Comparison of ENCODE assay signal across 9 mouse cellular contexts in the genomic region with DNA sequence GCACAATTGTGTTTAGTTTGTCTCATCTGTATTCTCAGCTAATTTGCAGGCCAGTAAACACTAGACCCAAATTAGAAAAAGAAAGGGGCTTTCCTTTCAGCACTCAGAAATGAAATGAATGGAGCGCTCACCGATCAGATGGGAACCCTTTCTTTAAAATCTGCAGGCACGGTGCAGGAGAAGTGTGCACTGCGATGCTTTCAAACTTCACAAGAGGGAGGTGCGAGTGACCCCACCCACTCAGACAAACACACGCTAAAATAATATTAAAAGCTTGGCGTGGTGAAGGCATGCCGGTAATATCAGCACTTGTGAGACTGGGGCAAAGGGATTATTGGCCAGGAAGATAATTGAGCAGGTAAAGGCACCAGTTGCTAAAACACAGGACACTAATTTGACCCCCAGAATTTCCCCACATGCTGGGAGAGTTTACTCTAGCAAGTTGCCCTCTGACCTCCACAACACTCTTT. TPM values are rescaled to one million over a fixed set of nuclear protein-coding genes. Genes with fewer than 3 reads are reported as not detected.
DNase-seq lines count a peak whose midpoint lies in the region; ATAC-seq lines count a peak whose summit lies in the region.
"Had no signal": no experiment of that assay in that cellular context is flagged by ENCODE, and none has a peak within 500 bp of the region (broad histone marks: within the 10 kb centered on the region; RNA-seq: fewer than 3 reads in every experiment).

No protein-coding gene starts in this region.

- no peak for ATAC-seq in megakaryocyte, adult 5-6 weeks (ENCODE audit: poor library complexity, severe bottlenecking)
- ATAC-seq in forebrain, embryonic 13.5 days, result no peak
- ATAC-seq in liver, embryonic 11.5 days (replicated peaks; ENCODE audit: low FRiP score), result no peak
- ATAC-seq in stomach, embryonic 15.5 days (ENCODE audit: insufficient read depth, low FRiP score, low read depth), result no peak

- 1% methylated on average over 8 of the region's 8 CpGs for WGBS in forebrain, embryonic 13.5 days
- WGBS in liver, embryonic 11.5 days, result 6% methylated on average over 8 of the region's 8 CpGs
- whole genome bisulfite sequencing in stomach, embryonic 15.5 days, result 6% methylated on average over 8 of the region's 8 CpGs

- peaks cover 59% of the 10 kb centered on the region for H3K4me1 ChIP-seq in megakaryocyte, embryonic 14.5 days
- peaks cover 25% of the 10 kb centered on the region for H3K4me1 ChIP-seq in forebrain, embryonic 13.5 days
- H3K4me1 ChIP-seq in liver, embryonic 11.5 days (replicated peaks; ENCODE audit: control insufficient read depth, insufficient read depth, low read length), result peaks cover 36% of the 10 kb centered on the region
- H3K4me1 ChIP-seq in stomach, embryonic 15.5 days, result peaks cover 5% of the 10 kb centered on the region; the same call in 1 of the 2 replicates

- intact Hi-C loops in left cerebral cortex, postnatal 25 days (cut with DNase I), result no loop called here

- no peaks in the 10 kb centered on the region for H3K9me3 ChIP-seq in megakaryocyte, embryonic 14.5 days
- H3K9me3 ChIP-seq in forebrain, embryonic 13.5 days (replicated peaks), result no peaks in the 10 kb centered on the region
- H3K9me3 ChIP-seq in liver, embryonic 11.5 days (ENCODE audit: control insufficient read depth, low read length), result no peaks in the 10 kb centered on the region
- H3K9me3 ChIP-seq in stomach, embryonic 15.5 days, result no peaks in the 10 kb centered on the region

- peaks cover 5% of the 10 kb centered on the region for H3K36me3 ChIP-seq in megakaryocyte, embryonic 14.5 days (replicated peaks; ENCODE audit: low read length)
- H3K36me3 ChIP-seq in forebrain, embryonic 13.5 days (ENCODE audit: poor library complexity, severe bottlenecking), result no peaks in the 10 kb centered on the region
- peaks cover 4% of the 10 kb centered on the region; the same call in 1 of the 2 replicates for H3K36me3 ChIP-seq in liver, embryonic 11.5 days (ENCODE audit: control insufficient read depth, insufficient read depth, low read length)
- no peaks in the 10 kb centered on the region for H3K36me3 ChIP-seq in stomach, embryonic 15.5 days

- H3K4me2 ChIP-seq in forebrain, embryonic 13.5 days, result peak overlapping the region; percentile 68; the same call in 1 of the 2 replicates
- H3K4me2 ChIP-seq in liver, embryonic 11.5 days, result peak overlapping the region; percentile 84
- peak overlapping the region; percentile 76 for H3K4me2 ChIP-seq in stomach, embryonic 15.5 days

- H3K4me3 ChIP-seq in megakaryocyte, embryonic 14.5 days (replicated peaks), result peak overlapping the region; percentile 99
- H3K4me3 ChIP-seq in forebrain, embryonic 13.5 days, result 0 out of 2 replicates have a peak overlapping the region, but pooled peaks have one; percentile 50
- peak overlapping the region; percentile 81 for H3K4me3 ChIP-seq in liver, embryonic 11.5 days (ENCODE audit: low read depth, low read length)
- peak overlapping the region; percentile 70 for H3K4me3 ChIP-seq in stomach, embryonic 15.5 days (replicated peaks)

- no peak overlapping the region for H3K9ac ChIP-seq in forebrain, embryonic 13.5 days
- peak overlapping the region; percentile 87 for H3K9ac ChIP-seq in liver, embryonic 11.5 days (ENCODE audit: low read depth, low read length)
- H3K9ac ChIP-seq in stomach, embryonic 15.5 days, result no peak overlapping the region

- no peak overlapping the region for H3K27ac ChIP-seq in forebrain, embryonic 13.5 days
- no peak overlapping the region; the same call in 1 of the 2 replicates for H3K27ac ChIP-seq in liver, embryonic 11.5 days (ENCODE audit: low read depth, low read length)
- no peak overlapping the region for H3K27ac ChIP-seq in stomach, embryonic 15.5 days

- DNase-seq in liver, embryonic 11.5 days (ENCODE audit: low spot score), result no peak
- DNase-seq in testis, postnatal 14 days (ENCODE audit: low spot score), result no peak
- DNase-seq in left cerebral cortex, postnatal 25 days (ENCODE audit: low spot score in 2 of 2), result no peak
- no peak for DNase-seq in ovary, postnatal 10 days (ENCODE audit: low spot score)
- DNase-seq: kidney, postnatal 10 days had no signal

- H3K27me3 ChIP-seq in megakaryocyte, embryonic 14.5 days (replicated peaks), result no peaks in the 10 kb centered on the region
- peaks cover 73% of the 10 kb centered on the region for H3K27me3 ChIP-seq in forebrain, embryonic 13.5 days
- H3K27me3 ChIP-seq in liver, embryonic 11.5 days (replicated peaks; ENCODE audit: control insufficient read depth, insufficient read depth, low read length), result 0 out of 2 replicates have a peak, but pooled peaks cover 3% of the 10 kb centered on the region
- H3K27me3 ChIP-seq in stomach, embryonic 15.5 days (replicated peaks), result peaks cover 18% of the 10 kb centered on the region

RNA-seq across cellular contexts. Expression of a gene that starts 1.0 kb away (rescaled TPM):
- 3.3 and 6.1 TPM in 2 replicates for polyA plus RNA-seq in megakaryocyte, embryonic 14.5 days (2012; ENCODE audit: insufficient read depth, low replicate concordance)
- 79.7 and 91.7 TPM in 2 replicates for total RNA-seq in megakaryocyte, adult 5-6 weeks (2015)
- 74.0 and 79.3 TPM in 2 replicates for total RNA-seq in megakaryocyte, adult 5-6 weeks (2017)
- 0.75 and 1.0 TPM in 2 replicates for polyA plus RNA-seq in forebrain, embryonic 13.5 days (2015; fragmentation: Nextera tagmentation; extraction: Ambion mirVana)
- 28.4 and 31.3 TPM in 2 replicates for polyA plus RNA-seq in liver, embryonic 11.5 days (2014; fragmentation: Nextera tagmentation; extraction: Ambion mirVana)
- 10.2 and 12.1 TPM in 2 replicates for polyA plus RNA-seq in stomach, embryonic 15.5 days (2015; fragmentation: Nextera tagmentation; extraction: Ambion mirVana)
- total RNA-seq in left cerebral cortex, postnatal 25 days (2021), result 1 to 10 TPM; 2.5 to 2.6 TPM

RNA-seq across cellular contexts. Expression of a gene that starts 25.9 kb away (rescaled TPM):
- not detected in 2 replicates for polyA plus RNA-seq in megakaryocyte, embryonic 14.5 days (2012; ENCODE audit: insufficient read depth, low replicate concordance)
- total RNA-seq in megakaryocyte, adult 5-6 weeks (2015), result 0.11 TPM in 1 of 2 replicates, not detected in the other
- 0.04 and 0.08 TPM in 2 replicates for total RNA-seq in megakaryocyte, adult 5-6 weeks (2017)
- 9.5 and 9.7 TPM in 2 replicates for polyA plus RNA-seq in forebrain, embryonic 13.5 days (2015; fragmentation: Nextera tagmentation; extraction: Ambion mirVana)
- 3.3 and 3.8 TPM in 2 replicates for polyA plus RNA-seq in liver, embryonic 11.5 days (2014; fragmentation: Nextera tagmentation; extraction: Ambion mirVana)
- 5.8 and 5.9 TPM in 2 replicates for polyA plus RNA-seq in stomach, embryonic 15.5 days (2015; fragmentation: Nextera tagmentation; extraction: Ambion mirVana)
- 10 to 100 TPM; 12.0 to 13.0 TPM for total RNA-seq in left cerebral cortex, postnatal 25 days (2021)

RNA-seq across cellular contexts. Expression of a gene that starts 56.3 kb away (rescaled TPM):
- 0.56 and 1.5 TPM in 2 replicates for polyA plus RNA-seq in megakaryocyte, embryonic 14.5 days (2012; ENCODE audit: insufficient read depth, low replicate concordance)
- total RNA-seq in megakaryocyte, adult 5-6 weeks (2015), result 2.5 and 2.6 TPM in 2 replicates
- total RNA-seq in megakaryocyte, adult 5-6 weeks (2017), result 1.1 and 1.8 TPM in 2 replicates
- polyA plus RNA-seq in forebrain, embryonic 13.5 days (2015; fragmentation: Nextera tagmentation; extraction: Ambion mirVana), result 8.2 and 8.7 TPM in 2 replicates
- 8.3 and 8.9 TPM in 2 replicates for polyA plus RNA-seq in liver, embryonic 11.5 days (2014; fragmentation: Nextera tagmentation; extraction: Ambion mirVana)
- polyA plus RNA-seq in stomach, embryonic 15.5 days (2015; fragmentation: Nextera tagmentation; extraction: Ambion mirVana), result 8.2 and 9.4 TPM in 2 replicates
- 1 to 10 TPM; 3.1 TPM for total RNA-seq in left cerebral cortex, postnatal 25 days (2021)
